Mouse (Mus musculus) frontal cortex, postnatal 25 days (tissue): Measurements from ENCODE around the gene Fut7.
A peak's percentile ranks its signal among the peaks of the same experiment; 100 is the strongest.

ENCODE experiments used
- DNase-seq, 2 experiments: peaks; one replicate each; pipeline ENCODE4 v3.0.0; 2022; ENCODE audit warnings: low spot score in 2 of 2

Fut7 gene

DNA sequence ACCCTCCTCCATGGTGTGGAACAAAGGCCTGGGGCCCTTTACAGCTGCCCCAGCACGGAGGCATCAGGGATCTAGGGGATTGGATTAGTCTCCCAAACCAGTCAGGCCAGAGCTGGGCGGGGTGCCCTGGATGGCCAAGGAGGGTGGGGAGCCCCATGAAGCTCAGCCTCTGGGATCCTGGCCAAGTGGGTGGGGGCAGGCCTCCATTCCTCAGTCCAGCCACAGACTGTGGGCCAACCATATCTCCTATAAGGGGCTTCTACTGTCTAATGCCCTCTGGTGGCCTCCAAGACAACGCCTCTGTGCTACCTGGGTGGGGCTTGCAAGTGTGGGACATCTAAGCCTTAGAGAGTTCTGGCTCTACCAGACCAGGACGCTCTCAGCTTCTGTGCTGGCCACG is 35.8 kb downstream of the Fut7 start:
- DNase-seq = no peak

DNA sequence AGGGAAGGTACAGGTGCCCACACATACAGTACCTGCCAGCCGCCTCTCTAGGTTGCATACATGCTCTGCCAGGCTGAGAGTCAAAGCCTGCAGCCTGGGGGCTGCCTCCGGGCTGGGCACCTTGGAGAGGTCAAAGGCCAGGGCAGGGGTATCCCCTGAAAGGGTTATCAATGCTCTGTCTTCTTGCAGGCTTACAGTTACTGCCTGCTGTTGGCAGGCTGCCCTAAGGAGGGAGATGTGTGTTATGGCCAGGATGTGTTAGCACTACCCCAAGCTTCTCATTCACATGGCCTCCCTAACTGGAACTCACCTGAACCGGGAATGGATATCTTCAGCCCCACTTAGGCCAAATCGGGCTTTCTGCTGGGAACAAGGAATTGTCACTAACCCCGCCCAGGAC is 37.1 kb downstream of the Fut7 start:
- no peak for DNase-seq

GRCm38 (mm10) chr2:25460551-25461309 is 37.7 kb downstream of the Fut7 start, which contains the start of gene Paxx:
Paxx (minus strand) TSS chr2:25461094.
- peak; percentile 83 to 91 for DNase-seq

DNA sequence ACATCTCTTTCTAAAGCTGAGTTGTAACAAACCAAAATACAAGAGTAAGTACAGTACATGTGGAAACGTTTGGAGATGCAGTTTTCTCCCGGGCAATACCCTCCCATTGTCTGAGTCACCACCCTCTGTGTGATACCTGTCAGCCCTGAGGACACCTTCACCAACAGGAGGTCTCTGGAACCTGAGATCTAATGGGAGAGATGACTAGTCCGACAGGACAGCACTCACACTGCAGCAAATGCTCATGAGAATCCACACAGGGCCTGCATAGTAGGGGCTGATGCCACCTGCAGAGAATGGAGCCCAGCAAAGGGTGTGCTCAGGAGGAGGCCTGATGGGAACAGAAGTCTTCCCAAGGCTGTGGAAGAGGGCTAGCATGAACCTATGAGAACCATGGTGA is 38.3 kb downstream of the Fut7 start:
- no peak for DNase-seq

- DNase-seq = no peak
Observed at GRCm38 (mm10) chr2:25463630-25464029, 40.6 kb downstream of the Fut7 start.

GRCm38 (mm10) chr2:25465256-25465655 is 42.2 kb downstream of the Fut7 start:
- no peak for DNase-seq

DNA sequence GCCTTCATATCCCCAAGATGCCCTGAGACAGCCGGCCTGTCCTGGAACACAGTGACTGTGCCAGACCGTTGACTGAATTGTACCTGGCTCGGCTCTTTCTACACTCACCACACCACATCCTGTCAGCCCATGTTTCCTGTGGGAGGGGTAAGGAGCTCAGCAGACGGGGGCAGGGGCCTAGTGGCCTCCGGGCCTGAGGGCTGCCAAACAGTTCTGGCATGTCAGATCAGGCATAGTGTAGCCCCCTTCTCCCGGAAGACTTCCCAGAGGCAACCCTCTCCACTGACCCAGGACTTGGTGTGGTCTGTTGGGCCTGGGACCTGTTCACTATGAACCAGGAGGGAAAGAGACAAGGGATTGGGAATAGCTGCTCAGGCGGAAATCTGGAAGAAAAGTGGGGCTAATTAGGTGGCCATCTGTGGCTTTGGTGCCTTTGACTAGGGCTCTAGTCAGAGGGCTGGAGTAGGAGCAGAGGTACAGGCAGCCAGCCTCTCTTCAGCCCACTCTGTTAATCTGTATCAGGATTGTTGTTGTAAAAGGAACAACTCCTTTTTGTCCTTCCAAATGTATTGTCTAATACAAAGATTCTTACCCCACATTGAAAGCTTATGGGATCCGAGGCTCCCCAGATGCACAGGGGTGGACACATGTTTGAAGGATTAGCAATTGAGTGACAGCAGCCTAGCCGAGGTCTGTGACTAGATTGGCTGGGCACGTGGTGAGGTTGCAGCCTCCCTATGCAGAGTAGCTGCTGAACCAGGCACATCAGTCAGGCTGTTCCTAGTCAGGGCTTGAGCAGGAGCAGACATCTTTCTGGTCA is 43.0 kb downstream of the Fut7 start:
- no peak for DNase-seq

DNA sequence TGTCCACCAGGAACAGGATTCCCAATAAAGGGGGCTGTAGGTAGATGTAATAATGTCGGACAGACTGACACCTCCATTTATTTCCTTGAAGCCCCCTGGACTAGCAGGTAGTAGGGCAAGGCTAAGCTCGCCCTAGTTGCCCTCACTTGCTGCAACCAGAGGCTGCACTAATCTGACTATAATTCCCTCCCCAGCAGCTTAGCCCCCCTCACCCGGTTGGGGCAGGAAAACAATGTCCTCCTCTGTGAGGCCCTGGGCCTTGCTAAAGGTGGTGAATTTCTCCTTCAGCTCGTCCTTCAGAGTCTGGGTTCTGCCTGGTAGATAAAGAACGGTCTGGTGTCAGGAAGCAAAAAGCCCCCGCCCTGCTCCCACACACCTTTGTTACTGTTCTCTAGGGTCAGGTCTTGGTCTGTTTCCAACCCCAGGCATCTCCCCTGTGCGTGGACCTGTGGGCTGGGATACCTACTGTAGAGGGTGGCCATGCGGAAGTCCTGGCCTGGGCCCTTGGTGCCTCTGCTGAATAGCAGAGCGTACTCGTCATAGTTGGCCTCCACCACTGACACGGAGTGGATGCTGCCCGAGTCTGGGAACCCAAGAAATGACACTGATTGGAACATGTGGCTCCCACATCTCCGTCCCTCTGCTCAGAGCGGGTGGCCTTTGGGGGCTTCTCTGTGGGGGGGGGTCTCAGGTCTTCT is 44.7 kb downstream of the Fut7 start:
- no peak for DNase-seq

- no peak for DNase-seq
Observed at GRCm38 (mm10) chr2:25468962-25469915, 46.2 kb downstream of the Fut7 start.

DNA sequence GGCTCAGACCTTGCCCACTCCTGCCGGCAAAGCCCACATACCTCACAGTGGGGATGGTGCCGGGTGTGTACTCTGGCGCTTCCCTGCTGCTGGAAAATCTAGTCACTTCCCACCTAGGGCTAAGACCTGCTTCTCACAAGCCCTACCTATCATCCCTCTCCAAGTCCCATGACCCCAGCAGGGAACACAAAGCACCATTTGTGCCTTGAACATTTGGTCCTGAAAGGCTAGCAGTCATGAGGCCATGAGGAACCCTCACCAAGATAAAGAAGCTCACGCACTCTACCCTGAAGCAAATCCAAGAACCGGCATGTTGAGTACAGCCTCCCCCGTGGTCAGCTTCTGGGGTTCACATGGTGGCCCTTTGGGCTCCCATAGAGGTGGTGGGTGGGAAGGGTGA is 46.9 kb downstream of the Fut7 start, which contains the start of gene Ptgds:
Gene Ptgds (minus strand): TSS at position 78 of the 400 bp plus-strand sequence.
- no peak for DNase-seq

GRCm38 (mm10) chr2:25472550-25472949 is 49.5 kb downstream of the Fut7 start:
- no peak for DNase-seq
